Comparison of ENCODE assay signal across 8 mouse cellular contexts in the genomic region with DNA sequence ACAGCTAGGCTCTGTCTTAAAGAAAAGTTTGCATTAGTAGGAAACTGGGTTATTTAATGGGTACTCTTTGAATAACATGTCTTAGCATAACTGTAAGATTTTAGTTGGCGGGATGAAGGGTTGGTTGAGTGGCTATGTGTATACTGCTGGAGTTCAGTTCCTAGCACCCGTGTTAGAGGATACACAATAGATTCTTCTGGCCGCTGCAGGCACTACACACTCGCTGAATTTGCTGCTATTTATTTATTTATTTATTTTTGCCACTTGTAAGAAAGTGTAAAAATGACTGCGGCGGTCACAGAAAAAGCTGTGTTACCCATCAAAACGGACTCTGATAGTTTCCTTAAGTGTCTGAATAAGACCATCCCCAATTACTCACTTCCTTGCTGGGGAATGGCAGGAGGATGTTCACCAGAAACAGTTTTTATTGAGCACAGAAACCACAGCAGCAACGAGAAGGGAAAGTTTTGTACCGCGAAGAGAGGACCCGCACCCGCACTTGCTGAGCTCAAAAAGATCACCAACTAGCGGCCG. TPM values are rescaled to one million over a fixed set of nuclear protein-coding genes. Genes with fewer than 3 reads are reported as not detected.
DNase-seq lines count a peak whose midpoint lies in the region; ATAC-seq and TF ChIP-seq lines count a peak whose summit lies in the region.

No protein-coding gene starts in this region.

- 0 out of 2 replicates have a peak, but pooled peaks have one; percentile 1 for ATAC-seq in liver, embryonic 15.5 days (ENCODE audit: insufficient read depth)

- TF ChIP-seq CTCF in kidney, adult 2 months (conservative IDR thresholded peaks at IDR 0.05; ENCODE audit: insufficient read depth, insufficient read length, low read depth, low read length): no peak

- peaks cover 1% of the 10 kb centered on the region; the same call in 1 of the 2 replicates for H3K36me3 ChIP-seq in kidney, adult 2 months (ENCODE audit: control insufficient read depth, insufficient read depth, low read length)
- H3K36me3 ChIP-seq in liver, embryonic 15.5 days (replicated peaks): peaks cover 12% of the 10 kb centered on the region

- TF ChIP-seq POLR2A in kidney, adult 2 months (IDR thresholded peaks at IDR 0.05; ENCODE audit: low read depth, low read length): no peak

- WGBS in kidney, adult 2 months: under 1% methylated on average over 14 of the region's 14 CpGs
- 1% methylated on average over 14 of the region's 14 CpGs for WGBS in liver, embryonic 15.5 days (ENCODE audit: insufficient replicate concordance)

- H3K9me3 ChIP-seq in liver, embryonic 15.5 days (replicated peaks): no peaks in the 10 kb centered on the region

- H3K27me3 ChIP-seq in kidney, adult 2 months (replicated peaks; ENCODE audit: control insufficient read depth, insufficient read depth, low read length): no peaks in the 10 kb centered on the region
- H3K27me3 ChIP-seq in liver, embryonic 15.5 days: no peaks in the 10 kb centered on the region

- H3K27ac ChIP-seq in kidney, adult 2 months (ENCODE audit: insufficient read depth, low read depth, low read length): peak overlapping the region; percentile 97
- peak overlapping the region; percentile 86 for H3K27ac ChIP-seq in liver, embryonic 15.5 days (replicated peaks)

- peaks cover 11% of the 10 kb centered on the region; the same call in 1 of the 2 replicates for H3K4me1 ChIP-seq in kidney, adult 2 months (ENCODE audit: control insufficient read depth, insufficient read depth, low read length)
- peaks cover 22% of the 10 kb centered on the region for H3K4me1 ChIP-seq in liver, embryonic 15.5 days (replicated peaks)

- no peak for DNase-seq in kidney, adult 2 months
- DNase-seq in kidney, adult 8-10 months: no peak
- DNase-seq in ZHBTc4 (ENCODE audit: low read depth, low spot score): peak; percentile 2
- DNase-seq in gonadal fat pad, adult 2 months (ENCODE audit: low read depth): peak; percentile 12
- no peak for DNase-seq in thymus, postnatal 25 days
- DNase-seq in kidney, adult 9 months: no peak
- DNase-seq in right cerebral cortex, adult 2 months (ENCODE audit: low spot score in 2 of 2): no peak

- H3K4me3 ChIP-seq in kidney, adult 2 months (ENCODE audit: insufficient read depth, low read depth, low read length): peak overlapping the region; percentile 74
- peak overlapping the region; percentile 92 for H3K4me3 ChIP-seq in liver, embryonic 15.5 days (replicated peaks)

- H3K9ac ChIP-seq in liver, embryonic 15.5 days: peak overlapping the region; percentile 87

- peak overlapping the region; percentile 74 for H3K4me2 ChIP-seq in liver, embryonic 15.5 days

RNA-seq across cellular contexts. Expression of a gene that starts 0.7 kb away (rescaled TPM):
- polyA plus RNA-seq in kidney, adult 2 months (2012; rRNA removed): 70.4 and 77.3 TPM in 2 replicates
- polyA plus RNA-seq in gonadal fat pad, adult 2 months (2012; rRNA removed): 82.7 and 82.8 TPM in 2 replicates
- polyA plus RNA-seq in liver, embryonic 15.5 days (2015; fragmentation: Nextera tagmentation; extraction: Ambion mirVana): 42.5 and 43.4 TPM in 2 replicates

RNA-seq across cellular contexts. Expression of a gene that starts 4.7 kb away (rescaled TPM):
- polyA plus RNA-seq in kidney, adult 2 months (2012; rRNA removed): 31.2 and 31.7 TPM in 2 replicates
- polyA plus RNA-seq in gonadal fat pad, adult 2 months (2012; rRNA removed): 18.1 and 20.4 TPM in 2 replicates
- 10.0 and 10.3 TPM in 2 replicates for polyA plus RNA-seq in liver, embryonic 15.5 days (2015; fragmentation: Nextera tagmentation; extraction: Ambion mirVana)

RNA-seq across cellular contexts. Expression of a gene that starts 27.8 kb away (rescaled TPM):
- polyA plus RNA-seq in kidney, adult 2 months (2012; rRNA removed): 7.5 and 8.3 TPM in 2 replicates
- 9.6 and 10.9 TPM in 2 replicates for polyA plus RNA-seq in gonadal fat pad, adult 2 months (2012; rRNA removed)
- 7.4 and 8.0 TPM in 2 replicates for polyA plus RNA-seq in liver, embryonic 15.5 days (2015; fragmentation: Nextera tagmentation; extraction: Ambion mirVana)

RNA-seq across cellular contexts. Expression of a gene that starts 28.1 kb away (rescaled TPM):
- polyA plus RNA-seq in kidney, adult 2 months (2012; rRNA removed): 1.6 TPM in 2 replicates
- polyA plus RNA-seq in gonadal fat pad, adult 2 months (2012; rRNA removed): 1.6 and 2.2 TPM in 2 replicates
- 0.01 and 0.03 TPM in 2 replicates for polyA plus RNA-seq in liver, embryonic 15.5 days (2015; fragmentation: Nextera tagmentation; extraction: Ambion mirVana)

RNA-seq across cellular contexts. Expression of a gene that starts 38.5 kb away (rescaled TPM):
- polyA plus RNA-seq in kidney, adult 2 months (2012; rRNA removed): 16.3 and 24.7 TPM in 2 replicates
- 10.5 and 12.2 TPM in 2 replicates for polyA plus RNA-seq in gonadal fat pad, adult 2 months (2012; rRNA removed)
- 12.0 and 16.5 TPM in 2 replicates for polyA plus RNA-seq in liver, embryonic 15.5 days (2015; fragmentation: Nextera tagmentation; extraction: Ambion mirVana)

Comparison
In these comparisons a context has a peak if more than half of its experiments do, and no peak if none do; other contexts are left out.
1. DNase-seq: peak in ZHBTc4 (single experiment) and gonadal fat pad, adult 2 months (single experiment); none in kidney, adult 2 months (single experiment), kidney, adult 8-10 months (0 of 2), thymus, postnatal 25 days (single experiment), kidney, adult 9 months (single experiment) and right cerebral cortex, adult 2 months (0 of 2).